Mouse (Mus musculus) kidney, adult 2 months (tissue): ENCODE measurements at regions not wholly inside any gene's neighbourhood (a gene's known extent, or its start where the extent isn't known, plus 50 kb on each side); places are given as distances from the start of the nearest gene placed in this dataset.

Source experiments
- CTCF ChIP-seq: fragments of 200-500 bp; conservative IDR thresholded peaks from 2 replicates; pipeline ENCODE4 v1.5.1; 2011; ENCODE audit warnings: low read depth, mild to moderate bottlenecking, control low read depth, low read length, moderate library complexity, mixed read lengths; ENCODE audit not compliant: insufficient read depth, insufficient read length
- POLR2A ChIP-seq: fragments of 200-500 bp; IDR thresholded peaks from one replicate; pipeline ENCODE4 v1.6.1; 2011; ENCODE audit warnings: low read depth, low read length, control low read depth

DNA sequence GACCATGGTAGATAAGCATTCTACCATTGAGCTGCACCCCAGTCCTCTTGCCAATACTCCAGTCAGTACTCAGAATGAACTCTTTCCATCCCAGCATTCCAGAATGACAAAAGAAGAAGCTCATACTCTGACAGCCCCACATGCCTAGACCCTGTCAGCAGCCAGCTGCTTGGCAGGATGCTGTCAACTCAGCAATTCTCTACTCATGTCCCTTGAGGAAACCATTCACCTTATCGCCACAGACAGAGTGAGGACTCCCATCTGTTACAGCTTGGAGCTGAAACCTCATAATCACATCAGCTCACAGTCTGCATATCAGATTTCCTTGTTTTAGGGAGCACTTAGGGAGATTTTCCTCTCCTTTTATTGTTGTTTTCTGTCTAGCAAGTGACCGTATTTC lies 420.5 kb upstream of the Plxna2 start:
- TF ChIP-seq CTCF: no peak
- TF ChIP-seq POLR2A: no peak
